Mouse (Mus musculus) thymus, postnatal 25 days (tissue): ENCODE results near the gene Rela.

Source experiments
- DNase-seq: peaks from one replicate; pipeline ENCODE4 v3.0.0; 2022

Rela gene

GRCm38 (mm10) chr19:5637069-5638047 is at the start of gene Rela:
Rela (plus strand) TSS chr19:5637483.
- peak; percentile 91 for DNase-seq

- no peak for DNase-seq
These were observed 48.1 kb upstream of the Rela start for GRCm38 (mm10) chr19:5589159-5589558.

- DNase-seq = no peak
These were observed 45.4 kb upstream of the Rela start for GRCm38 (mm10) chr19:5591888-5592287.

GRCm38 (mm10) chr19:5599224-5599623 is 38.1 kb upstream of the Rela start:
- no peak for DNase-seq

GRCm38 (mm10) chr19:5601752-5602541 is 35.3 kb upstream of the Rela start, which contains the start of gene Rnaseh2c:
Rnaseh2c (plus strand) TSS chr19:5601873.
- DNase-seq = peak; percentile 87

- no peak for DNase-seq
These were observed 33.6 kb upstream of the Rela start for GRCm38 (mm10) chr19:5603664-5604063.

- DNase-seq = no peak
These were observed 32.2 kb upstream of the Rela start for GRCm38 (mm10) chr19:5605126-5605525.

GRCm38 (mm10) chr19:5606196-5606595 is 31.1 kb upstream of the Rela start:
- no peak for DNase-seq

GRCm38 (mm10) chr19:5607705-5608410 is 29.4 kb upstream of the Rela start:
- DNase-seq = no peak

- DNase-seq = peak; percentile 12
These were observed 28.6 kb upstream of the Rela start for GRCm38 (mm10) chr19:5608707-5609106.

- no peak for DNase-seq
These were observed 28.1 kb upstream of the Rela start for GRCm38 (mm10) chr19:5609171-5609546.

GRCm38 (mm10) chr19:5609547-5610404 is 27.5 kb upstream of the Rela start, which contains the start of gene Kat5:
Kat5 (minus strand) TSS chr19:5610237.
- peak; percentile 94 for DNase-seq

GRCm38 (mm10) chr19:5611973-5612372 is 25.3 kb upstream of the Rela start:
- peak; percentile 30 for DNase-seq

- no peak for DNase-seq
These were observed 24.4 kb upstream of the Rela start for GRCm38 (mm10) chr19:5612762-5613411.

- DNase-seq = no peak
These were observed 22.3 kb upstream of the Rela start for GRCm38 (mm10) chr19:5614953-5615352.

- DNase-seq = no peak
These were observed 17.3 kb upstream of the Rela start for GRCm38 (mm10) chr19:5620007-5620406.

- DNase-seq = no peak
These were observed 15.4 kb upstream of the Rela start for GRCm38 (mm10) chr19:5621884-5622283.

GRCm38 (mm10) chr19:5625311-5625710 is 12.0 kb upstream of the Rela start:
- DNase-seq = no peak

GRCm38 (mm10) chr19:5629907-5630306 is 7.4 kb upstream of the Rela start:
- DNase-seq = no peak

- DNase-seq = no peak
These were observed 5.2 kb upstream of the Rela start for GRCm38 (mm10) chr19:5632120-5632519.

GRCm38 (mm10) chr19:5636036-5636570 is 1.2 kb upstream of the Rela start:
- DNase-seq = no peak
